Mouse (Mus musculus) forebrain, embryonic 15.5 days (tissue): Measurements from ENCODE around the gene Dusp14. TPM values are rescaled to one million over a fixed set of nuclear protein-coding genes. Genes with fewer than 3 reads are reported as not detected.

Experiments
- ATAC-seq: fragments of 200-750 bp; cut with Nextera tagmentation; replicated peaks from 2 replicates; pipeline ENCODE4 v1.8.0; 2017; ENCODE audit warnings: mild to moderate bottlenecking, moderate TSS enrichment, moderate library complexity
- H3K27ac ChIP-seq: fragments of 300-500 bp; sonication (generic); replicated peaks from 2 replicates; pipeline ENCODE4 v1.5.1; 2015; ENCODE audit warnings: mild to moderate bottlenecking, inconsistent platforms
- H3K27me3 ChIP-seq: fragments of 300-500 bp; sonication (generic); 2 replicates; pipeline ENCODE4 v1.6.1; 2015; ENCODE audit warnings: inconsistent platforms
- H3K36me3 ChIP-seq: fragments of 300-500 bp; sonication (generic); 2 replicates; pipeline ENCODE4 v1.6.1; 2015; ENCODE audit warnings: mild to moderate bottlenecking, inconsistent platforms
- H3K4me1 ChIP-seq: fragments of 300-500 bp; sonication (generic); 2 replicates; pipeline ENCODE4 v1.6.1; 2015; ENCODE audit warnings: inconsistent platforms
- H3K4me2 ChIP-seq: fragments of 300-500 bp; sonication (generic); replicated peaks from 2 replicates; pipeline ENCODE4 v1.6.1; 2015; ENCODE audit warnings: mild to moderate bottlenecking, inconsistent platforms
- H3K4me3 ChIP-seq: fragments of 300-500 bp; sonication (generic); 2 replicates; pipeline ENCODE4 v1.5.1; 2015; ENCODE audit warnings: mild to moderate bottlenecking, inconsistent platforms
- H3K9ac ChIP-seq: fragments of 300-500 bp; sonication (generic); replicated peaks from 2 replicates; pipeline ENCODE4 v1.6.1; 2015; ENCODE audit warnings: mild to moderate bottlenecking, inconsistent platforms
- H3K9me3 ChIP-seq: fragments of 300-500 bp; sonication (generic); 2 replicates; pipeline ENCODE4 v1.6.1; 2016; ENCODE audit warnings: inconsistent platforms
- WGBS: fragments of 180-500 bp; shearing (Covaris S2); methylation state at CpG from one replicate; pipeline ENCODE4 v1.1.7; 2015; ENCODE audit warnings: mixed read lengths; 5-methylcytosine and 5-hydroxymethylcytosine counted together
- polyA plus RNA-seq: library from polyadenylated mRNA; unstranded; fragments of >200 nt; fragmentation: Nextera tagmentation; extraction: Ambion mirVana; gene quantifications from 2 replicates; pipeline ENCODE4 v1.2.1, GENCODE M21; 2015

The Dusp14 gene
- polyA plus RNA-seq, 1 experiment from 2014 or later = 31.7 TPM

DNA sequence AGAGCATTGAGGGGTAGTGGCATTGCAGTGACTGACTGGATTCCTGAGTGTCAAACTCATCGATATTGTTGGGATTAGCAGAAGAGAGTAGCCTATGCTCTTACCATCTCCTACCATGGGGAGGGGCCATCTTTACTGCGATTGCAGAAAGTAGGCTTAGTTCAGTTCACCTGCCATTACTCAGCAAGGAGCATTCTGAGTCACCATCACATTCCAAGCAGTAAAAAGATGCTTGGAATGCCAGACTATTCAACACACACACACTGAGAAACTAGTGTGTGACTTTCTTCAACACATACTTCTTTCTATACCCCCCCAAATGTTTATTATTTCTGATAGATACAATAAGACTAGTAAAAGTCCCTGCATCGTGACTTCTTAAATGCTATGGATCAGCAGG lies 11.3 kb upstream of the Dusp14 start:
- H3K27ac ChIP-seq = no peak overlapping the region

DNA sequence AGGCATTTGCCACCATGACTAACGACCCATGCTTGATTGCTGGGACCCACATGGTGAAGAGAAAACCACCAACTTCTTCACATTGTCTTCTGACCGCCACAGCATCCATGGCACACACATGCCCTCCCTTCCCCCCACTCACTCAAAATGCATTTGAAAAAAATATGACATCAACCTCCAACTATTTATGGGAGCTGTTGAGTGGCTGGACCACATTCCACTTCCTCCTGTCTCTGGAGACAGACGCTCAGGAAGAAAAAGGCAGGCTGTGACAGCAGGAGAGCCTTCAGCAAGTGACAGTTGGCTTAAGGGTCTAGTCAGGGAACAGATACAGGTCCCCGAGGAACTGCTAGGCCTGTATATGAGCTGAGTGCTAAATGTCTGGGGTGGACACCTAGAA lies 10.8 kb upstream of the Dusp14 start:
- Histone ChIP-seq H3K27ac (no peak overlapping the region), H3K4me3 (no peak overlapping the region), H3K4me1 (0 out of 2 replicates have a peak, but pooled peaks cover 2% of the 10 kb centered on the region), H3K4me2 (no peak overlapping the region), H3K9me3 (no peaks in the 10 kb centered on the region), H3K9ac (no peak overlapping the region), H3K36me3 (peaks cover 26% of the 10 kb centered on the region), H3K27me3 (no peaks in the 10 kb centered on the region)
- WGBS = 84% methylated on average over 4 of the region's 4 CpGs
- no peak for ATAC-seq

More for the DNA sequence above, 11.3 kb upstream of the Dusp14 start:
- Histone ChIP-seq H3K4me3 (no peak overlapping the region), H3K27me3 (no peaks in the 10 kb centered on the region), H3K9me3 (no peaks in the 10 kb centered on the region), H3K36me3 (peaks cover 26% of the 10 kb centered on the region), H3K4me1 (0 out of 2 replicates have a peak, but pooled peaks cover 2% of the 10 kb centered on the region), H3K9ac (no peak overlapping the region), H3K4me2 (no peak overlapping the region)
- 93% methylated on average over 3 of the region's 3 CpGs for WGBS
- no peak for ATAC-seq

DNA sequence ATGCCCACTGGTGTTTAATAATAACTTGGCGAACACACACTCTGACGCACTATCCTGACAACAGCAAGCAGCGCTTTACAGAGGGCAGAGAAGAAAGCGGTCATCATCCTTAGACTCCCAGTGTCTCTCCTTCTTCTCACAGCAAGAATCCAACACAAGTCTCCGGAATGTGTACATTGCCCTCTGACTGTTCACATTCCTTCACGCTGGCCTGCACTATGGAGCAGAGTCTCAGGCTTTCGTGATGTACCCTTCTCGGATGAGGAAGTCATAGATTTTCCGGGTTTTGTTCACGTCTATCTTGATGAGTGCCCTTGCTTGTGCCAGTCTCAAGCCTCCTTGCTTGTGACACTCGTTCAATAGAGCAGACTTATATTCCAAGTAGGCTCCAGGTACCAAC lies 10.3 kb upstream of the Dusp14 start:
- 0 out of 2 replicates have a peak, but pooled peaks cover 2% of the 10 kb centered on the region for H3K4me1 ChIP-seq
- WGBS = 92% methylated on average over 11 of the region's 11 CpGs
- no peak overlapping the region for H3K4me3 ChIP-seq
- no peaks in the 10 kb centered on the region for H3K27me3 ChIP-seq
- no peak overlapping the region for H3K4me2 ChIP-seq
- H3K36me3 ChIP-seq = peaks cover 25% of the 10 kb centered on the region
- H3K9me3 ChIP-seq = no peaks in the 10 kb centered on the region
- no peak overlapping the region for H3K9ac ChIP-seq
- ATAC-seq = no peak
- no peak overlapping the region for H3K27ac ChIP-seq

DNA sequence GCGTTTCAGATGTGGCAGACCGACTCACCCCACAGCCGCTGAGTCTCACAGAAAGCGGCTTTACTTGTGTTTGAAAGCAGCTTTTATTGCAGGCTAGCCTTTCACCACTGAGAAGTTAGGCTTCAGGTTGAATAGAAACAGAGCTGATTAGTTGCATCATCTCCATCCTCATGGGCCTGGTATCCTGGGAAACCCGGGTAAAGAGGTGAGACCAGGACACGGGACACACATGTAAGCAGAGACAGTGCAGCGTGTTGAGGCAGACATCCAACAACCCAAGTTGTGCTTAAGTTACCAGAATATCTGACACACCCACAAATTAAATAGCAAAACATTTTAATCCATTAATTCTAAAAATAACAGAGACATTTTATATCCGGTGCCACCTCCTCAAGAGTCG lies 9.5 kb upstream of the Dusp14 start:
- Histone ChIP-seq H3K27ac (no peak overlapping the region), H3K36me3 (peaks cover 22% of the 10 kb centered on the region), H3K4me2 (no peak overlapping the region), H3K4me3 (no peak overlapping the region), H3K4me1 (0 out of 2 replicates have a peak, but pooled peaks cover 2% of the 10 kb centered on the region), H3K27me3 (no peaks in the 10 kb centered on the region), H3K9me3 (no peaks in the 10 kb centered on the region), H3K9ac (no peak overlapping the region)
- no peak for ATAC-seq
- WGBS = 69% methylated on average over 9 of the region's 9 CpGs

DNA sequence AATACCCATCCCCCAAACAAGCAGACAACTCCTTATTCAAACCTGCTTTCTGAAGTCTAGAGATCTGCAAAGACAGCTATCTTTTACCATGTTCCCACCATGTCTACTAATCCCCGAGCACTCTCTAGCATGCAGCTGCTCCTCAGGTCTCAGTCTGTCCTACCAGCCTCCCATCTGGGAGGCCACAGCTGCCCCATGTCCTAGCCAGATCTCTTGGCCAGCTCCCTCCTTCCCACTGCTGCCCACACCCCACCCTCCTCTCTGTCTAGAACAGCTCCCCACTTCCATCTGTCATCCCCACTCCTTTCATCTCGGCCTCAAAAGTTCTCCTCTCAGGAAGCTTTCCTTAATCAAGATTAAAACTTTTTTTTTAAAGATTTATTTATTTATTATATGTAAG lies 7.9 kb upstream of the Dusp14 start:
- Histone ChIP-seq H3K9ac (no peak overlapping the region), H3K9me3 (no peaks in the 10 kb centered on the region), H3K4me1 (peaks cover 10% of the 10 kb centered on the region), H3K4me3 (no peak overlapping the region), H3K27ac (no peak overlapping the region), H3K4me2 (no peak overlapping the region), H3K27me3 (no peaks in the 10 kb centered on the region), H3K36me3 (peaks cover 13% of the 10 kb centered on the region)
- 74% methylated on average over 2 of the region's 2 CpGs for WGBS
- no peak for ATAC-seq

DNA sequence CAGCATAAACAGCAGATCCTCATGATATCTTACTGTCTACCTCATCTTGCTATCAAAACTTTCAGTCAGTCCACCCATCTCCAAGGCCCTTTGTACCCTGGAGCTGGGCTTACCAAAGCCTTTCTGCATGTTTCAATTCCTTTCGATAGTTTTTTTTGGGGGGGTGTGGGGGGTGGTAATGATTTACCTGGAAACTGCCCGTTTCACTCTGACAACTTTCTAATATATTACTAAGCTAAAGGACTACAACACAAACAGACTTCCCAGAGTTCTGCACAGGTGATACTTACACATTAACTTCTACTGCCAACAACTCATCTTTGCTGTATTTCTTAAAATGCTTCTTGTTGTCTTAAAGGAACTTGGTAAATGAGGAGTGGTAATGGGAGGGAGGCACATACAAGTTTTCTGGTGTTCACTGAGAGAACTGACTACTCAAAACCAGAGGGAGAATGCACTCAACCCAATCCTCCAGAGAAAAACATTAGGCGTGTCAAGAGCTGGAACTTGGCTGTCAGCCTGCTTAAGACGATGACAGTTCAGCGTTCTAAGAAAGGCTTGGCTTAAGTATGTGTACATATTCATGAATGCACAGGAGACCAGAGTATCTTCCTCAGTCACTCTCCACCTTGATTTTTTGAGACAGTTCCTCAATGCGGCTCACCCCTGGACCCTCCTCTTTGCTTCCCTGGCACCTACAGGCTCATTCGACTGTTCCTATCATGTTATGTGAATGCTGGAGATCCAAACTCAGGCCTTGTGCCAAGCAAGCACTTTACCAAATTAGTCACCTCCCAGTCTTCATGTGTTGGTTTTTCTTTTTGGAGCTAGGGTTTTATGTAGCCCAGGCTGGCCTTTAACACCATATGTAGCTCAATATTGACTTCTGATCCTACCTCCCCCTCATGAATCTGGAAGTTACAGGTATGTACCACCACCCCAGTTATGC lies 5.0 kb upstream of the Dusp14 start:
- Histone ChIP-seq H3K9me3 (no peaks in the 10 kb centered on the region), H3K9ac (no peak overlapping the region), H3K36me3 (peaks cover 9% of the 10 kb centered on the region; the same call in 1 of the 2 replicates), H3K4me2 (no peak overlapping the region), H3K27me3 (no peaks in the 10 kb centered on the region), H3K4me3 (no peak overlapping the region), H3K27ac (no peak overlapping the region), H3K4me1 (peaks cover 10% of the 10 kb centered on the region)
- ATAC-seq = no peak
- 64% methylated on average over 7 of the region's 7 CpGs for WGBS

DNA sequence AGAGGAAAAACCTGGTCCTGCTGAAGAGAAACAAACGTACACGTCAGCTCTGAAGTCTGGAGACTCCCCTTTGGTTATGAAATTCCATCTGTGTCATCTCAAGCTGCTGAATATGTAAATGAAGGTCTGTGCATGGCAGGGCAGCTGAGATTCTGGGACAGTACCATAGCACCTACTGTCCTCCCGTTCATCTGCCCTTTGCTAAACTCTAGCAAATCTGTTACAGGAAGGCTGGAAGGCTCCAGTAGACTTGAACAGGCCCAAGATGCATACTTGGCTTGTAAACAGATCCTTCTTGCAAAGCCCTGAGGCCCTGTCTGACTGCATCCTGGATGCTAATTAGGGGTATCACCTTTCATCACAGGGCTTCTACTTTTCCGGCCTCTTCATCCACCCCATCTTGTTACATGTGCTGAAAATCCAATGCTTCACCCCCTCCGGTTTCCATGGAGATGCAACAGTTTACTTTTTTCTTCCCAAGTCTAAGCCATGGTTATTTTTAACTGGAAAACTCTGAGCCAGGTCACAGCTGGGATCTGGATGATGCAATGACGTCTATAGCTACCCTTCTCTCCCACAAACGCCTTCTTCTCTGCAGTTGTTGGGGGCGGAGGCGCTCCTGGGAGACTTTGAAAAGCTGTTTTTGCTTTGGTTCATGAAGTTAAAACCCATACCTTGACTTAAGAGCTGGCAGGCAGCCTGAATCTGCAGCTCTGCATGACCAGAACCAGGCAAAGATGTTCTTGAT lies 4.0 kb upstream of the Dusp14 start:
- WGBS = 49% methylated on average over 9 of the region's 9 CpGs
- H3K27me3 ChIP-seq = no peaks in the 10 kb centered on the region
- peaks cover 16% of the 10 kb centered on the region for H3K4me1 ChIP-seq
- no peak for ATAC-seq
- no peaks in the 10 kb centered on the region for H3K36me3 ChIP-seq
- H3K27ac ChIP-seq = no peak overlapping the region
- no peak overlapping the region for H3K4me2 ChIP-seq
- no peak overlapping the region for H3K9ac ChIP-seq
- no peaks in the 10 kb centered on the region for H3K9me3 ChIP-seq
- H3K4me3 ChIP-seq = no peak overlapping the region

DNA sequence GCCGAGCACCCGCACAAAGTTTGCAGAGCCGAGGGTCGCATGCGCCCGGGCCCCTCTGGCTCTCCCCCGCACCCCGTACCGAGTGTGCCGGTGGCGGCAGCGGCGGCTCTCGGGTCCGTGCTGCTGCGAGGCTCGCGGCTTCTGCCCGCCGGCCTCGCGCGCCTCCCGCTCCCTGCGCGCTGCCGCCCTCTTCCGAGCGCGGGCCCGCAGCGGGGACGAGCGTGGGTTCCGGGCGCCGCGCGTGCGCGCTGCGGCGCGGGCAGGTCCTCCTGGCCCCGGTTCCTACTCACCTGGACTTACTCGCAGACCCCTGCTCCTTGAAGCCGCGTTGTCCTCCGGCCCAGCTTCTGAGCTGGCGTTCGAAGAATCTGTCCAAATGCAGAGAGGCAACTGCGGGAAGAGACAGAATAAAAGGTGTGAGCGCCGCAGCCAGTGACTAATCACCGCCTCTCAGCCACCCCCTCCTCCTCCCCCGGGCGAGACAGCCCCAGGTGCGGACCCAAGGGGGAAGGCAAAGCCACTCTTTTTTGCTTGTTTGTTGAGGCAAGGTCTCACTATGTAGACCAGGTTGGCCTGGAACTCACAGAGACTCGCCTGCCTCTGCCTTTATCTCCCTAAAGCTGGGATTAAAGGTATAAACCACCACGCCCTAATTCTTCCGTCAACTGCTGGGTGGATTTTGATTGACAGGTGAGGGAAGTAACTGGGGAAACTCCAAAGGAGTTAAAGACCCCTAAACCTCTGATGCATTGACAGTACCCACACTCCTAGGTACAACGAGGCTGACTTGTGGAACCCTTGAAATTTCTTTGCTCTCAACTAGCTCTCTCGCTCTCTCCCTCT lies 649 bp downstream of the Dusp14 start:
- H3K36me3 ChIP-seq = no peaks in the 10 kb centered on the region
- H3K27me3 ChIP-seq = no peaks in the 10 kb centered on the region
- H3K4me1 ChIP-seq = peaks cover 37% of the 10 kb centered on the region
- peak overlapping the region; percentile 87 for H3K4me2 ChIP-seq
- H3K27ac ChIP-seq = no peak overlapping the region
- H3K4me3 ChIP-seq = peak overlapping the region; percentile 76
- H3K9ac ChIP-seq = peak overlapping the region; percentile 70
- ATAC-seq = peak; percentile 78
- 2% methylated on average over 63 of the region's 63 CpGs for WGBS
- H3K9me3 ChIP-seq = no peaks in the 10 kb centered on the region

DNA sequence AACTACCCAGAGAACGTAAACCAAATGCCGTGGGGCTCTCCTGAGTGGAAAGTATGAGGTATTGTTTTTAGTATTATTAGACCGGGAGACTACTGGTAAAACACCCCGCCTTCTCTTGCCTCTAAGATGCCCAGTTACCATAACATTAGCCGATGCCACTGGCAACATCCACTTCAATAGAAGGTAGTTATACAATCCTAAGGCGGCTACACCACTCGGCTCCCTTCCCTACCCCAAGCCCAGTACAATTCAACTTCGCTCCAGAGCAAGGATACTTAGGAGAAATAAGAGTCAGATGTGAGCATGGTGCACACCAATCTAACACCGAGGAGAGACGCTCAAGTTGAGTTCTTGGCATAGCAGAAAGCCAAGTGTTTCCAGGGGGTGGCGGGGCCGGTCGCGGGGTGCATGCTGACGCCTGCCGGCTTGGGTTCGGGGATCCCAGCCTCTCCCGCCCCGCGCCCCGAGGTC lies 1.3 kb downstream of the Dusp14 start:
- WGBS = 2% methylated on average over 21 of the region's 21 CpGs
- Histone ChIP-seq H3K36me3 (no peaks in the 10 kb centered on the region), H3K27me3 (no peaks in the 10 kb centered on the region), H3K9ac (peak overlapping the region; percentile 70), H3K27ac (0 out of 2 replicates have a peak overlapping the region, but pooled peaks have one; percentile 8), H3K4me3 (peak overlapping the region; percentile 76), H3K9me3 (no peaks in the 10 kb centered on the region), H3K4me1 (peaks cover 31% of the 10 kb centered on the region), H3K4me2 (peak overlapping the region; percentile 87)
- peak; percentile 73; the same call in 1 of the 2 replicates for ATAC-seq

DNA sequence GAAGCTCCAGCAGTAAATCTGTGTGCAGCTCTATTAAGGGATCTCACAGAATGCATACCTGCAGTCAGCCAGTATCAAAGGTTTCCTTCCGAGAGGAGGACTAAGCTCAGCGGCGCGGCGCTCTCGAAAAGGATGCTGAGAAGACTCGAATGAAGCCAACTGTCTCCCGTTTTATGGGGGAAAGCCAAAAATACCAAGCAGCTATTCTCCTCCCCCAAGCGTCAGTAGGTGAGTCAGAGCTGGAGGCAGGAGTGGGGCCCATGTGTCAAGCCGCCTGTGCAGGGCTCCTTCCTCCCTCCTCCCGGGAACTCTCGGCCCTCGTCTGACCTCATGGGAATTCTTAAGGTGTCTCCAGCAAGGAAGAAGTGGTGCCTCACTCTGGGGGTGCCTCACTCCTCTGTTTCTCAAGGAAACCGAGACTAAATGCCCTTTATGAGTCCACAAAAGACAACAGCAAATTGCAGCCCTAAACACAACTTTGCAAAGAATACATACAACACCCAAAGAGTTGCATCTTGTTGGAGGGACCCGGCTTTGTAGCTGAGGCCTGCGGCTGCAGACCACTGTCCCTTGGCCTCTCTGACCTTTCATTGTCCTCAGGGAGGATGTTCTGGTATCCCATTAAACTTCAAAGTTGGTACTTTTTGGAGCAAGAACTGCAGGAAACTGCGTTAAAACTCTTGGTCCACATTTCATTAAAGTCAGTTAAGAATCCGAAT lies 2.0 kb downstream of the Dusp14 start:
- 6% methylated on average over 18 of the region's 18 CpGs for WGBS
- H3K27ac ChIP-seq = no peak overlapping the region
- no peaks in the 10 kb centered on the region for H3K36me3 ChIP-seq
- H3K9ac ChIP-seq = 0 out of 2 replicates have a peak overlapping the region, but pooled peaks have one; percentile 1
- H3K4me3 ChIP-seq = peak overlapping the region; percentile 76
- H3K9me3 ChIP-seq = no peaks in the 10 kb centered on the region
- H3K4me1 ChIP-seq = peaks cover 31% of the 10 kb centered on the region
- peak overlapping the region; percentile 87 for H3K4me2 ChIP-seq
- no peaks in the 10 kb centered on the region for H3K27me3 ChIP-seq
- ATAC-seq = no peak

DNA sequence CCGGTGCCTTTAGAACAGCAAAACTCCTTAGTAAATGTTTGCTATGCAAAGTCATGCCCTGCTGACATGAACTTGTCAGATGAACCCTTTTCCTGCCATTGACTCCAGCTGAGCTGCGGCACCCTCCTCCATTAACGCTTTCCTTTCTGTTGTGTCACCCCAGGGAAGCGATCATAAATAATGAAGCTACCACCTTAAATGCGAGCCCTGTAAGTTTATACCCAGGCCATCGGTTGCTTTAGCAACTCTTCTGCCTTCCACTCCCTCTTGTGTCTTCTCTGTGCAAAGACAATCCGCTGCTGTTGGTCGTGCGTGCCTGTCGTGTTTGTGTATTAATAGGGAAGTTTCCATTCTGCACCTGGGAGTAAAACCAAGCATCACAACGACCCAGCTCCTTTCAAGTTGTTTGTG lies 3.0 kb downstream of the Dusp14 start:
- WGBS = 11% methylated on average over 11 of the region's 11 CpGs

More for the DNA sequence above, 3.0 kb downstream of the Dusp14 start:
- Histone ChIP-seq H3K4me2 (peak overlapping the region; percentile 87), H3K27me3 (no peaks in the 10 kb centered on the region), H3K9me3 (no peaks in the 10 kb centered on the region), H3K27ac (no peak overlapping the region), H3K4me1 (peaks cover 31% of the 10 kb centered on the region), H3K36me3 (no peaks in the 10 kb centered on the region), H3K4me3 (peak overlapping the region; percentile 76), H3K9ac (no peak overlapping the region)
- ATAC-seq = no peak
